Mouse (Mus musculus) midbrain, embryonic 11.5 days (tissue): ENCODE data around the gene Olfr790. TPM values are rescaled to one million over a fixed set of nuclear protein-coding genes. Genes with fewer than 3 reads are reported as not detected.

ENCODE experiments used
- ATAC-seq: fragments of 200-750 bp; cut with Nextera tagmentation; 2 replicates; pipeline ENCODE4 v1.8.0; 2017; ENCODE audit warnings: moderate TSS enrichment, moderate library complexity; ENCODE audit not compliant: low FRiP score
- DNase-seq: peaks from one replicate; pipeline ENCODE4 v3.0.0; 2015; ENCODE audit warnings: low spot score; ENCODE audit errors: missing footprints
- H3K27ac ChIP-seq: fragments of 300-500 bp; sonication (generic); 2 replicates; pipeline ENCODE4 v1.5.1; 2014; ENCODE audit warnings: low read depth, low read length
- H3K27me3 ChIP-seq: fragments of 300-500 bp; sonication (generic); 2 replicates; pipeline ENCODE4 v1.6.1; 2014; ENCODE audit warnings: mild to moderate bottlenecking, low read length, moderate library complexity, mixed read lengths; ENCODE audit not compliant: control insufficient read depth, insufficient read depth
- H3K36me3 ChIP-seq: fragments of 300-500 bp; sonication (generic); 2 replicates; pipeline ENCODE4 v1.6.1; 2014; ENCODE audit warnings: mild to moderate bottlenecking, low read length, moderate library complexity, mixed read lengths; ENCODE audit not compliant: control insufficient read depth, insufficient read depth
- H3K4me1 ChIP-seq: fragments of 300-500 bp; sonication (generic); 2 replicates; pipeline ENCODE4 v1.6.1; 2014; ENCODE audit warnings: low read length; ENCODE audit not compliant: control insufficient read depth, insufficient read depth
- H3K4me2 ChIP-seq: fragments of 300-500 bp; sonication (generic); 2 replicates; pipeline ENCODE4 v1.6.1; 2014; ENCODE audit warnings: mild to moderate bottlenecking, moderate library complexity
- H3K4me3 ChIP-seq: fragments of 300-500 bp; sonication (generic); 2 replicates; pipeline ENCODE4 v1.5.1; 2014; ENCODE audit warnings: low read depth, low read length
- H3K9ac ChIP-seq: fragments of 300-500 bp; sonication (generic); 2 replicates; pipeline ENCODE4 v1.6.1; 2014; ENCODE audit warnings: low read length
- H3K9me3 ChIP-seq: fragments of 300-500 bp; sonication (generic); 2 replicates; pipeline ENCODE4 v1.6.1; 2016; ENCODE audit warnings: low read length; ENCODE audit not compliant: control insufficient read depth
- WGBS: fragments of 180-500 bp; shearing (Covaris S2); extraction: QIAGEN DNeasy Blood & Tissue Kit; methylation state at CpG from one replicate; pipeline ENCODE4 v1.1.7; 2014; 5-methylcytosine and 5-hydroxymethylcytosine counted together
- polyA plus RNA-seq: library from polyadenylated mRNA; unstranded; fragments of >200 nt; fragmentation: Nextera tagmentation; extraction: Ambion mirVana; gene quantifications from 2 replicates; pipeline ENCODE4 v1.2.1, GENCODE M21; 2014

Gene Olfr790
- polyA plus RNA-seq = not detected in 2 replicates

GRCm38 (mm10) chr10:129498192-129498591 is at the start of gene Olfr790:
Gene Olfr790, plus strand, starts transcription at chr10:129498492.
- DNase-seq = no peak
- ATAC-seq = no peak
- Histone ChIP-seq H3K27ac (no peak within 1 kb of the TSS), H3K4me3 (no peak within 1 kb of the TSS), H3K4me2 (no peak within 1 kb of the TSS), H3K9ac (no peak within 1 kb of the TSS), H3K36me3 (no peaks in the 10 kb centered on the region), H3K9me3 (no peaks in the 10 kb centered on the region), H3K4me1 (no peaks in the 10 kb centered on the region), H3K27me3 (no peaks in the 10 kb centered on the region)

GRCm38 (mm10) chr10:129461562-129461961 is 36.7 kb upstream of the Olfr790 start, which contains the start of gene Olfr787:
Gene Olfr787, plus strand, starts transcription at chr10:129461862.
- H3K4me3 ChIP-seq = no peak within 1 kb of the TSS
- DNase-seq = no peak
- H3K9ac ChIP-seq = no peak within 1 kb of the TSS
- no peaks in the 10 kb centered on the region for H3K9me3 ChIP-seq
- no peak within 1 kb of the TSS for H3K27ac ChIP-seq
- no peaks in the 10 kb centered on the region for H3K27me3 ChIP-seq
- ATAC-seq = no peak
- no peak within 1 kb of the TSS for H3K4me2 ChIP-seq
- WGBS = 83% methylated on average over 3 of the region's 3 CpGs
- no peaks in the 10 kb centered on the region for H3K36me3 ChIP-seq
- no peaks in the 10 kb centered on the region for H3K4me1 ChIP-seq

- H3K27ac ChIP-seq = no peak within 1 kb of the TSS
- H3K4me1 ChIP-seq = no peaks in the 10 kb centered on the region
- H3K27me3 ChIP-seq = no peaks in the 10 kb centered on the region
- no peaks in the 10 kb centered on the region for H3K9me3 ChIP-seq
- H3K36me3 ChIP-seq = no peaks in the 10 kb centered on the region
- no peak within 1 kb of the TSS for H3K4me3 ChIP-seq
- ATAC-seq (no peak), DNase-seq (no peak)
- no peak within 1 kb of the TSS for H3K4me2 ChIP-seq
- no peak within 1 kb of the TSS for H3K9ac ChIP-seq
These were observed 27.6 kb upstream of the Olfr790 start, which contains the start of gene Olfr788 for GRCm38 (mm10) chr10:129470698-129471097. Gene Olfr788, plus strand, starts transcription at chr10:129470998.

GRCm38 (mm10) chr10:129473256-129473655 is 25.0 kb upstream of the Olfr790 start:
- Histone ChIP-seq H3K36me3 (no peaks in the 10 kb centered on the region), H3K4me3 (no peak overlapping the region), H3K9ac (no peak overlapping the region), H3K9me3 (no peaks in the 10 kb centered on the region), H3K4me1 (no peaks in the 10 kb centered on the region), H3K27me3 (no peaks in the 10 kb centered on the region), H3K4me2 (no peak overlapping the region), H3K27ac (no peak overlapping the region)
- 48% methylated on average over 2 of the region's 2 CpGs for WGBS
- DNase-seq = peak; percentile 85
- ATAC-seq = peak; percentile 76

- ATAC-seq (peak; percentile 67), DNase-seq (no peak)
- Histone ChIP-seq H3K4me1 (no peaks in the 10 kb centered on the region), H3K27ac (no peak overlapping the region), H3K36me3 (no peaks in the 10 kb centered on the region), H3K9me3 (no peaks in the 10 kb centered on the region), H3K4me2 (no peak overlapping the region), H3K27me3 (no peaks in the 10 kb centered on the region), H3K4me3 (no peak overlapping the region), H3K9ac (no peak overlapping the region)
These were observed 24.6 kb upstream of the Olfr790 start for GRCm38 (mm10) chr10:129473723-129474122.

GRCm38 (mm10) chr10:129484452-129484851 is 13.8 kb upstream of the Olfr790 start, which contains the start of gene Olfr789:
Gene Olfr789, plus strand, starts transcription at chr10:129484752.
- Histone ChIP-seq H3K4me2 (no peak within 1 kb of the TSS), H3K9ac (no peak within 1 kb of the TSS), H3K27me3 (no peaks in the 10 kb centered on the region), H3K27ac (no peak within 1 kb of the TSS), H3K4me3 (no peak within 1 kb of the TSS), H3K4me1 (no peaks in the 10 kb centered on the region), H3K9me3 (no peaks in the 10 kb centered on the region), H3K36me3 (no peaks in the 10 kb centered on the region)
- no peak for ATAC-seq
- DNase-seq = no peak
- 65% methylated on average over 2 of the region's 2 CpGs for WGBS

- Histone ChIP-seq H3K27me3 (no peaks in the 10 kb centered on the region), H3K9me3 (no peaks in the 10 kb centered on the region), H3K27ac (no peak overlapping the region), H3K9ac (no peak overlapping the region), H3K4me2 (no peak overlapping the region), H3K36me3 (no peaks in the 10 kb centered on the region), H3K4me1 (no peaks in the 10 kb centered on the region), H3K4me3 (no peak overlapping the region)
- 86% methylated on average over 2 of the region's 2 CpGs for WGBS
- ATAC-seq = no peak
- no peak for DNase-seq
These were observed 8.2 kb upstream of the Olfr790 start for GRCm38 (mm10) chr10:129490101-129490500.

GRCm38 (mm10) chr10:129521492-129521891 is 23.2 kb downstream of the Olfr790 start, which contains the start of gene Olfr791:
Gene Olfr791, plus strand, starts transcription at chr10:129521792.
- Histone ChIP-seq H3K27me3 (no peaks in the 10 kb centered on the region), H3K27ac (no peak within 1 kb of the TSS), H3K36me3 (no peaks in the 10 kb centered on the region), H3K4me2 (no peak within 1 kb of the TSS), H3K4me3 (no peak within 1 kb of the TSS), H3K9me3 (no peaks in the 10 kb centered on the region), H3K4me1 (no peaks in the 10 kb centered on the region), H3K9ac (no peak within 1 kb of the TSS)
- ATAC-seq = no peak
- WGBS = 81% methylated on average over 3 of the region's 3 CpGs
- no peak for DNase-seq

GRCm38 (mm10) chr10:129538862-129539261 is 40.6 kb downstream of the Olfr790 start, which contains the start of gene Olfr792:
Gene Olfr792, plus strand, starts transcription at chr10:129539162.
- no peak within 1 kb of the TSS for H3K4me3 ChIP-seq
- no peak for ATAC-seq
- no peaks in the 10 kb centered on the region for H3K4me1 ChIP-seq
- H3K9ac ChIP-seq = no peak within 1 kb of the TSS
- H3K4me2 ChIP-seq = no peak within 1 kb of the TSS
- H3K27ac ChIP-seq = no peak within 1 kb of the TSS
- WGBS = 79% methylated on average over 1 of the region's 1 CpGs
- no peaks in the 10 kb centered on the region for H3K27me3 ChIP-seq
- no peaks in the 10 kb centered on the region for H3K36me3 ChIP-seq
- H3K9me3 ChIP-seq = no peaks in the 10 kb centered on the region; the same call in 1 of the 2 replicates
- DNase-seq = no peak
